Mouse (Mus musculus) MEL (cell line): Measurements from ENCODE around the gene Sema6d.

ENCODE experiments used
- EP300 ChIP-seq, 2 experiments: IDR thresholded peaks; 2 replicates each; pipeline ENCODE4 v1.6.1; 2011; ENCODE audit warnings: improper control_type of control experiment in 2 of 2, low read length in 2 of 2, low read depth in 1 of 2, mild to moderate bottlenecking in 1 of 2
- POLR2AphosphoS5 ChIP-seq: IDR thresholded peaks from 2 replicates; pipeline ENCODE4 v1.6.1; 2012; ENCODE audit warnings: low read depth, borderline replicate concordance, mild to moderate bottlenecking, inconsistent platforms, low read length, moderate library complexity, mixed read lengths
- TCF12 ChIP-seq: IDR thresholded peaks from 2 replicates; pipeline ENCODE4 v1.6.1; 2014; ENCODE audit warnings: low read depth, mild to moderate bottlenecking, inconsistent platforms, low read length, improper control_type of control experiment, moderate library complexity
- ZMIZ1 ChIP-seq: IDR thresholded peaks from 2 replicates; pipeline ENCODE4 v1.6.1; 2012; ENCODE audit warnings: low read depth, mild to moderate bottlenecking, inconsistent platforms, low read length, improper control_type of control experiment, moderate library complexity

DNA sequence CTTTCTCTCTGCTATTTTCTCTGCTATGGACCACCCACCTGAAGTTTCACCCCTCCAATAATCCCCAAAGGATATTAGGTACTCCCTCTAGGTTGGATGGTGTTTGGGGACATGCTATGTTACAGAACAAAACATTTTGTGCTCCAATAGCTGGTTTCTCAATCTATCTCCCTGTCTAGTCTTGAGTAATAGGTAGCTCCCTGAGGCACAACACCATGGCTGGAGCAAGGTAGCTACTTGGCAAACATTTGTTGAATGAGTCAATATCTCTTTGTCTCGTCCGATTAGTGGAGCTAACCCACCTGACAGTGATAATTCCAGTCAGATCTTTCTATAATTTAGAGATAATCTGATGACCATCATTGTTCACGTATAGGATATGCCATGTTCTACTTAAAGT is 437.9 kb downstream of the Sema6d start:
- TF ChIP-seq TCF12 (no peak), ZMIZ1 (no peak), EP300 (IDR thresholded peaks at IDR 0.05; ENCODE audit: low read depth in 1 of 2, low read length in 2 of 2) (no peak), POLR2AphosphoS5 (no peak)
